Mouse (Mus musculus): ENCODE results near the gene Ppp2r5e.

The Ppp2r5e gene

GRCm38 (mm10) chr12:75579076-75579475 lies 17.0 kb downstream of the Ppp2r5e start:
- no peak for DNase-seq (ENCODE audit: low read depth, low spot score)

- no peak for DNase-seq (ENCODE audit: low read depth, low spot score)
Measured at GRCm38 (mm10) chr12:75577255-75577654, 18.8 kb downstream of the Ppp2r5e start.

- no peak for DNase-seq (ENCODE audit: low read depth, low spot score)
Measured at GRCm38 (mm10) chr12:75572271-75572670, 23.8 kb downstream of the Ppp2r5e start.

- DNase-seq (ENCODE audit: low read depth, low spot score), result no peak
Measured at GRCm38 (mm10) chr12:75570138-75570537, 25.9 kb downstream of the Ppp2r5e start.

GRCm38 (mm10) chr12:75567745-75568144 lies 28.3 kb downstream of the Ppp2r5e start:
- no peak for DNase-seq (ENCODE audit: low read depth, low spot score)

GRCm38 (mm10) chr12:75565756-75566155 lies 30.3 kb downstream of the Ppp2r5e start:
- no peak for DNase-seq (ENCODE audit: low read depth, low spot score)

GRCm38 (mm10) chr12:75564498-75564897 lies 31.5 kb downstream of the Ppp2r5e start:
- no peak for DNase-seq (ENCODE audit: low read depth, low spot score)

GRCm38 (mm10) chr12:75562996-75563618 lies 32.9 kb downstream of the Ppp2r5e start:
- DNase-seq (ENCODE audit: low read depth, low spot score), result no peak

- no peak for DNase-seq (ENCODE audit: low read depth, low spot score)
Measured at GRCm38 (mm10) chr12:75560681-75561387, 35.2 kb downstream of the Ppp2r5e start.

- no peak for DNase-seq (ENCODE audit: low read depth, low spot score)
Measured at GRCm38 (mm10) chr12:75559196-75559595, 36.8 kb downstream of the Ppp2r5e start.

- no peak for DNase-seq (ENCODE audit: low read depth, low spot score)
Measured at GRCm38 (mm10) chr12:75557813-75558212, 38.2 kb downstream of the Ppp2r5e start.

GRCm38 (mm10) chr12:75555032-75555431 lies 41.0 kb downstream of the Ppp2r5e start:
- DNase-seq (ENCODE audit: low read depth, low spot score), result no peak

GRCm38 (mm10) chr12:75552296-75552695 lies 43.7 kb downstream of the Ppp2r5e start:
- DNase-seq (ENCODE audit: low read depth, low spot score), result no peak

- DNase-seq (ENCODE audit: low read depth, low spot score), result no peak
Measured at GRCm38 (mm10) chr12:75551671-75552070, 44.4 kb downstream of the Ppp2r5e start.

GRCm38 (mm10) chr12:75548999-75549398 lies 47.0 kb downstream of the Ppp2r5e start:
- no peak for DNase-seq (ENCODE audit: low read depth, low spot score)

GRCm38 (mm10) chr12:75547174-75547573 lies 48.9 kb downstream of the Ppp2r5e start:
- DNase-seq (ENCODE audit: low read depth, low spot score), result no peak

GRCm38 (mm10) chr12:75546241-75546640 lies 49.8 kb downstream of the Ppp2r5e start:
- no peak for DNase-seq (ENCODE audit: low read depth, low spot score)

- DNase-seq (ENCODE audit: low read depth, low spot score), result no peak
Measured at GRCm38 (mm10) chr12:75545431-75545925, 50.6 kb downstream of the Ppp2r5e start.

GRCm38 (mm10) chr12:75544666-75545065 lies 51.4 kb downstream of the Ppp2r5e start:
- no peak for DNase-seq (ENCODE audit: low read depth, low spot score)

- no peak for DNase-seq (ENCODE audit: low read depth, low spot score)
Measured at GRCm38 (mm10) chr12:75544259-75544658, 51.8 kb downstream of the Ppp2r5e start.

- DNase-seq (ENCODE audit: low read depth, low spot score), result no peak
Measured at GRCm38 (mm10) chr12:75543346-75543745, 52.7 kb downstream of the Ppp2r5e start.

GRCm38 (mm10) chr12:75540621-75541171 lies 55.3 kb downstream of the Ppp2r5e start:
- no peak for DNase-seq (ENCODE audit: low read depth, low spot score)

- no peak for DNase-seq (ENCODE audit: low read depth, low spot score)
Measured at GRCm38 (mm10) chr12:75539228-75539627, 56.8 kb downstream of the Ppp2r5e start.

All from brain, embryonic 18.5 days (tissue).